Mouse (Mus musculus): Measurements from ENCODE around the gene Sgsm1.

DNA sequence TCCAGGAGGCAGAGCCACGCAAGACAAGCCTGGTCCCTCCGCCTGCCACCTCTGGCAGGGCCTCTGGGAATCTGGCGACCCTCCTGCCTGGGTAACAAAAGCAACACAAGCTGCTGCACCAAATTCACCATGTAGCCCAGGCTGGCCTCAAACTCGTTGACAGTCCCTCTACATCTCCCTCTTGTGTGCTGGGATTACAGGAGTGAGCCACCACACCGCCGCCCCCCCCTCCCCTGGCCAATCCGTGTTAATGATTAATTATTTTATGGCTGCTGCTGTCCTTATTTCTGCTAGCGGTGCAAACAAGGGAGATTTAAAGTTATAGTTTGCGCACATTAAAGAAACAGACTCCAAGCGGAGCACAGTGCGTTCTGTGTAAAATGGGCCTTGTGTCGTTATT is 93.5 kb downstream of the Sgsm1 start:
- TF ChIP-seq CTCF (IDR thresholded peaks at IDR 0.05; ENCODE audit: low read depth) = no peak
- no peak for TF ChIP-seq EP300 (IDR thresholded peaks at IDR 0.05; ENCODE audit: low read depth)
